Mouse (Mus musculus): Measurements from ENCODE around the gene Lmnb2. TPM values are rescaled to one million over a fixed set of nuclear protein-coding genes. Genes with fewer than 3 reads are reported as not detected.

The Lmnb2 gene
- polyA plus RNA-seq, 1 experiment from 2014 or later, result 14.6 TPM

GRCm38 (mm10) chr10:80854913-80855748, 62.9 kb downstream of the Lmnb2 start, which contains the start of the genes Lsm7 and Sppl2b:
Gene Lsm7, minus strand, starts transcription at chr10:80855209.
Gene Sppl2b, plus strand, starts transcription at chr10:80855275.
- ATAC-seq (ENCODE audit: low FRiP score), result peak; percentile 77
- no peaks in the 10 kb centered on the region for H3K9me3 ChIP-seq (ENCODE audit: control insufficient read depth, low read length)
- H3K4me3 ChIP-seq (ENCODE audit: low read depth, low read length), result peak within 1 kb of the TSS; percentile 92
- H3K27me3 ChIP-seq (ENCODE audit: control insufficient read depth, insufficient read depth, low read length), result no peaks in the 10 kb centered on the region
- peak; percentile 99 for DNase-seq (ENCODE audit: low spot score)
- peak within 1 kb of the TSS; percentile 45; the same call in 1 of the 2 replicates for H3K27ac ChIP-seq (ENCODE audit: low read depth, low read length)
- H3K4me2 ChIP-seq (replicated peaks; ENCODE audit: low read depth, low read length), result peak within 1 kb of the TSS; percentile 98
- H3K36me3 ChIP-seq (ENCODE audit: control insufficient read depth, insufficient read depth, low read length), result no peaks in the 10 kb centered on the region
- H3K9ac ChIP-seq (ENCODE audit: low read depth, low read length), result peak within 1 kb of the TSS; percentile 90
- peaks cover 6% of the 10 kb centered on the region; the same call in 1 of the 2 replicates for H3K4me1 ChIP-seq (replicated peaks; ENCODE audit: control insufficient read depth, insufficient read depth, low read length)
- under 1% methylated on average over 81 of the region's 81 CpGs for WGBS

Other genes starting within 250 kb of the Lmnb2 start
- gene Mknk2, start 240.1 kb downstream of the Lmnb2 start, polyA plus RNA-seq (2014; fragmentation: Nextera tagmentation; extraction: Ambion mirVana), result 47.0 and 48.4 TPM in 2 replicates
- 54.4 and 55.6 TPM in 2 replicates for gene Mob3a, start 216.3 kb downstream of the Lmnb2 start, polyA plus RNA-seq (2014; fragmentation: Nextera tagmentation; extraction: Ambion mirVana)
- gene Izumo4, start 216.1 kb downstream of the Lmnb2 start, polyA plus RNA-seq (2014; fragmentation: Nextera tagmentation; extraction: Ambion mirVana), result 10.3 and 11.4 TPM in 2 replicates
- 68.5 and 85.1 TPM in 2 replicates for gene Ap3d1, start 176.0 kb downstream of the Lmnb2 start, polyA plus RNA-seq (2014; fragmentation: Nextera tagmentation; extraction: Ambion mirVana)
- 18.3 and 25.1 TPM in 2 replicates for gene Dot1l, start 163.0 kb downstream of the Lmnb2 start, polyA plus RNA-seq (2014; fragmentation: Nextera tagmentation; extraction: Ambion mirVana)
- 83.4 and 84.4 TPM in 2 replicates for gene Sf3a2, start 120.0 kb downstream of the Lmnb2 start, polyA plus RNA-seq (2014; fragmentation: Nextera tagmentation; extraction: Ambion mirVana)
- gene Plekhj1, start 119.6 kb downstream of the Lmnb2 start, polyA plus RNA-seq (2014; fragmentation: Nextera tagmentation; extraction: Ambion mirVana), result 142 and 150 TPM in 2 replicates
- not detected in 2 replicates for gene Amh, start 113.0 kb downstream of the Lmnb2 start, polyA plus RNA-seq (2014; fragmentation: Nextera tagmentation; extraction: Ambion mirVana)
- 0.36 and 0.61 TPM in 2 replicates for gene Jsrp1, start 104.7 kb downstream of the Lmnb2 start, polyA plus RNA-seq (2014; fragmentation: Nextera tagmentation; extraction: Ambion mirVana)
- 1,755 and 1,772 TPM in 2 replicates for gene Oaz1, start 91.6 kb downstream of the Lmnb2 start, polyA plus RNA-seq (2014; fragmentation: Nextera tagmentation; extraction: Ambion mirVana)
- gene Lingo3, start 74.2 kb downstream of the Lmnb2 start, polyA plus RNA-seq (2014; fragmentation: Nextera tagmentation; extraction: Ambion mirVana), result 0.24 and 0.29 TPM in 2 replicates
- 260 and 271 TPM in 2 replicates for gene Lsm7, start 63.0 kb downstream of the Lmnb2 start, polyA plus RNA-seq (2014; fragmentation: Nextera tagmentation; extraction: Ambion mirVana)
- 25.1 and 25.4 TPM in 2 replicates for gene Sppl2b, start 63.0 kb downstream of the Lmnb2 start, polyA plus RNA-seq (2014; fragmentation: Nextera tagmentation; extraction: Ambion mirVana)
- gene Tmprss9, start 46.4 kb downstream of the Lmnb2 start, polyA plus RNA-seq (2014; fragmentation: Nextera tagmentation; extraction: Ambion mirVana), result 0.05 and 0.06 TPM in 2 replicates
- 328 and 353 TPM in 2 replicates for gene Timm13, start 17.3 kb downstream of the Lmnb2 start, polyA plus RNA-seq (2014; fragmentation: Nextera tagmentation; extraction: Ambion mirVana)
- 13.8 and 14.6 TPM in 2 replicates for gene Gadd45b, start 11.8 kb upstream of the Lmnb2 start, polyA plus RNA-seq (2014; fragmentation: Nextera tagmentation; extraction: Ambion mirVana)
- gene Gng7, start 96.7 kb upstream of the Lmnb2 start, polyA plus RNA-seq (2014; fragmentation: Nextera tagmentation; extraction: Ambion mirVana), result 6.6 and 7.2 TPM in 2 replicates
- 3.4 and 5.8 TPM in 2 replicates for gene Diras1, start 107.4 kb upstream of the Lmnb2 start, polyA plus RNA-seq (2014; fragmentation: Nextera tagmentation; extraction: Ambion mirVana)
- 9.2 and 11.0 TPM in 2 replicates for gene Slc39a3, start 119.2 kb upstream of the Lmnb2 start, polyA plus RNA-seq (2014; fragmentation: Nextera tagmentation; extraction: Ambion mirVana)
- gene Sgta, start 141.9 kb upstream of the Lmnb2 start, polyA plus RNA-seq (2014; fragmentation: Nextera tagmentation; extraction: Ambion mirVana), result 200 and 210 TPM in 2 replicates
- 44.1 and 46.4 TPM in 2 replicates for gene Thop1, start 151.8 kb upstream of the Lmnb2 start, polyA plus RNA-seq (2014; fragmentation: Nextera tagmentation; extraction: Ambion mirVana)
- gene Creb3l3, start 180.6 kb upstream of the Lmnb2 start, polyA plus RNA-seq (2014; fragmentation: Nextera tagmentation; extraction: Ambion mirVana), result 0.23 and 0.49 TPM in 2 replicates
- gene Map2k2, start 187.7 kb upstream of the Lmnb2 start, polyA plus RNA-seq (2014; fragmentation: Nextera tagmentation; extraction: Ambion mirVana), result 201 and 203 TPM in 2 replicates
- 6.6 and 7.9 TPM in 2 replicates for gene Zbtb7a, start 217.0 kb upstream of the Lmnb2 start, polyA plus RNA-seq (2014; fragmentation: Nextera tagmentation; extraction: Ambion mirVana)
- gene Pias4, start 249.7 kb upstream of the Lmnb2 start, polyA plus RNA-seq (2014; fragmentation: Nextera tagmentation; extraction: Ambion mirVana), result 52.7 and 54.1 TPM in 2 replicates

All from hindbrain, embryonic 11.5 days (tissue).